Mouse (Mus musculus) cerebellum, postnatal 14 days (tissue): ENCODE measurements around the gene Sbf2.

ENCODE experiments used
- DNase-seq, 2 experiments: peaks; one replicate each; pipeline ENCODE4 v3.0.0; 2021; ENCODE audit warnings: mixed read lengths in 2 of 2

Sbf2 gene

DNA sequence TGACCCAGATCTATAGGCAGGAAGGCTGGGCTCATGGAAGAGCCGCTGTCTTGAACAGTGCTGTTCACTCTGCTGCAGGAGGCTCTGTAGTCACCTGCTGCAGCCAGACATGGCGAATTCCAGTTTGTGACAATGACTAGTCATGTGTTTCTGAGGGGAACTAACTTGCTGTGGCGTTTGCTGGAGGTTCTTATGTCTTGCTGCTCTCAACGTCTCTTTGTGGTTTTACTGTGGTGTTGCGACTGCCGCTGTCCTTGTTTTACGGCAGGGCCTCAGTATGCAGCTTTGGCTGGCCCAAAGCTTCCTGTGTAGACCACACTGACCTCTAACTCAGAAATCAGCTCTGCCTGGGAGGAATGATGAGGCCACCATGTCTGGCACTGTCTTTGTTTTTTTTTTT is 344.3 kb downstream of the Sbf2 start:
- DNase-seq = no peak

DNA sequence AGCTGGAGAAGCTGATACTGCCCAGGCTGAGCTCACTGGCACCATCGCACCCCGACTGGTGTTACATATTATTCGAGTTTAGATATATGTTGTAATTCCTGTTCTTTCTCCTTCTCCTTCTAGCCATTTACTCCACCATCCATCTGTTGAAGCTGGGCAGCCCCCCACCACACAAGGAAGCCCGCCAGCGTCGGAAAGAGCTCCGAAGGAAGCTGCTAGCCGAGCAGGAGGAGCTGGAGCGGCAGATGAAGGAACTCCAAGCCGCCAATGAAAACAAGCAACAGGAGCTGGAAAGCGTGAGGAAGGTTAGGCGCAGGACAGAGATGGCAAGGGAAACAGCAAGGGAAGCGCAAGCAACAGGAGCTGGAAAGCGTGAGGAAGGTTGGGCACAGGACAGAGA is 344.9 kb downstream of the Sbf2 start:
- DNase-seq = no peak

DNA sequence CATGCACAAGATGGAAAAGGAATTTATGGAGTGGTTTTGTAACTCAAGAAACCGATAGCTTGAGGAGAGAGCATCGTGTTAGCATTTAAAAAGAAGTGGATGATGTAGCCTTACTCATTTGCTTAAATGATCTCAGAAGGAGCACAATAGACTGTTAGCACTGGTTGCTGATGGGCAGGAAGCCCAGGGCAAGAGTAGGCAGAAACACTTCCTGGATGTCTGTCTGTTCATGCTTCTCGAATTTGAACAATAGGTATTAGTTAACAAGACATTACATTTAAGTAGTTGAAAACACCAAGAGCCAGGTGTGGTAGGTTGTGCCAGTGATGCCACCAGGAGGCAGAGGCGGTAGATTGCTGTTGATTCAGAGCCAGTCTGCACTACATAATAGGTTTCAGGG is 346.2 kb downstream of the Sbf2 start:
- no peak for DNase-seq

DNA sequence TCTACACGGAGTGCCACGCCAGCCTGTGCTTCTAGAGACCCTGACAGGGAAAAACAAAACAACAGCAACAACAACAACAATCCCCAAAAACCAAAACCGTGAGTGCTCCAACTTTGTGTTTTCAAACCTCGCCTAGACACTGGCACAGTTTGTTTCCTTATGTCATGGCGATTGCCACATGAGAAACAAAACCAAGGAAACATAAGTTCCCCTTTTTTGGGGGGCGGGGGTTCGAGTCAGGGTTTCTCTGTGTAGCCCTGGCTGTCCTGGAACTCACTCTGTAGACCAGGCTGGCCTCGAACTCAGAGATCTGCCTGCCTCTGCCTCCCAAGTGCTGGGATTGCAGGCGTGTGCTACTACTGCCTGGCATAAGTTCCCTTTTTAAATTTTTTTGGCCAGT is 346.7 kb downstream of the Sbf2 start:
- no peak for DNase-seq

DNA sequence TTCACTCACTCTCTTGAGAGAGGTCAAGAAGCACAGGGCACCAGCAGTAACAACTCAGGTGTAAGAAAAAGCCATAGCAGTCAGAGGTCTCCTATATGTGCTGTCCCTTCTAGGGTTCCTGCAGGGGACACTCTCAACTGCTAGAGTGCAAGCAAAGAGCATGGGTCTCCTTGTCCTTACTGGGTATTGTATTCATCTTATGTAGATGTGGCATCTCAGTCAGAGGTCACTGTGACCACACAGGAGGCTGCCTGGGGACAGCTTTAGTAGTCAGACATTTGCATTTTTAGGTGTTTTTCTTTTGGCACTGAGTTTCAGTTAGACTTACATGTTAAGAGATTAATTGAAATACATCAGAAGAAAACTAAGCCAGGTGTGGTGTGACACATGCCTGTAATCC is 347.7 kb downstream of the Sbf2 start:
- DNase-seq = no peak

DNA sequence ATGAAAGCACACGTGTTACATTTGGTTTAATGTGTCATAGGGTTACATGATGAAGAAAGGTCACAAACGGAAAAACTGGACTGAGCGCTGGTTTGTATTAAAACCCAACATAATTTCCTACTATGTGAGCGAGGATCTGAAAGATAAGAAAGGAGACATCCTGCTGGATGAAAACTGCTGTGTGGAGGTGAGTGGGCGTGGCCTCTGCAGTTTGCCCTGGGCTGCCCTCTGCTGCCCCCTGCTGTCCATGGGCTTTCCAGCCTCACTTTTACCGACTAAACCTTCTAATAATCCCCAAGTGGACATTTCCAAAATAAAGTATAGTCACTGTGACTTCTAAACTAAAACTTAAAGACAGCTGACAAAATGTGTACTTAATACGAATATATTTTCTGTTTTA is 348.9 kb downstream of the Sbf2 start:
- peak; percentile 83 to 89 for DNase-seq

DNA sequence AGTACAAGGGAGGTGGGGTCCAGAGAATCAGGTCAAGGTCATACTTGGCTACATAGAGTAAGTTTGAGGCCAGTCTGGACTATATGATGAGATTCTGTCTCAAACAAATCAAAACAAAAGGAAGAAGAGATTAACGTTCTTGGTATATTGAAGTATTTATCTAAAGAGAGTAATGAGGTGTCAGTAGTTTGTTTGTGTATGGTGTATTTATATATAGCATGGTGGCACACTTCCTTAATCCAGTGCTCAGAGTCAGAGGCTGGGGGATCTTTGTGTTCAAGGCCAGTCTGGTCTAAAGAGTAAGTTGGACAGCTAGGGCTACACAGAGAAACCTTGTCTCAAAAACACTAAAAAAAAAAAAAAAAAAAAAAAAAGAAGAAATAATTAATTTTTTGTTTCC is 351.2 kb downstream of the Sbf2 start:
- DNase-seq = no peak

DNA sequence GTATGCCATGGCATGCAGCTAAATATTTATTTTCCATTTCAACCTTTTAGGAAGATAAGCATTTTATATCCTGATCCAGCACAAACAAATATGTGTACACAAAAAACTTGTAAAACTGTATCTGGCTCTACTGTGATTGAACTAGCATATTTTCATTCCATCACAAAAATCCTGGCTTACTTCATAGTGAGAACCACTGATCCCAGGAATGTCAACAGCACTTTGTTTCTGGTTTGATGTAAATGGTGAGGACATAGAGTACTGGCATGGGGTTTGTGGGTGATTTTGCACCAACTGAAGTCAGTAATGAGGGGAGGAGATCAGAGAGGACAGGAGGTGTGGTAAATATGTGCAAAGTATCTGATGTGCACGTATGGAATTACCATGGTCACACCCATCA is 352.1 kb downstream of the Sbf2 start:
- DNase-seq = no peak

DNA sequence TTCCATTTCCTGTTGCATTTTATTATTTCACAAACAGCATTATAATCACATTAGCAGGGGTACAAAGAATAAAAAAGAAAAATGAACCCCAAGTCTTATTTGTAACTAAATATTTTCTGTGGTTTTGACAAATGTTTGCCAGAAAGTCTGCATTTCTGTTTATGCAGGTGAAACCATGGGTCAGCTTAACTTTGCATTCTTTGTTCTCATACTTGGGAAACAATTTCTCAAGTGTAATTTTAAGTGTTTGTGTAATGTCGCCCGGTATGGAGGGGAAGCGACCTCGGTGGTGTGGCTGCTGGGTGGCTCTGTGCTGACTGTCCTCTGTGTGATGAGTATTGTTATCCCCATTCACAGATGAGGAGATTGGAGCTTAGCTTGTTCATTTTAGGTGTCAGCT is 352.9 kb downstream of the Sbf2 start:
- no peak for DNase-seq

DNA sequence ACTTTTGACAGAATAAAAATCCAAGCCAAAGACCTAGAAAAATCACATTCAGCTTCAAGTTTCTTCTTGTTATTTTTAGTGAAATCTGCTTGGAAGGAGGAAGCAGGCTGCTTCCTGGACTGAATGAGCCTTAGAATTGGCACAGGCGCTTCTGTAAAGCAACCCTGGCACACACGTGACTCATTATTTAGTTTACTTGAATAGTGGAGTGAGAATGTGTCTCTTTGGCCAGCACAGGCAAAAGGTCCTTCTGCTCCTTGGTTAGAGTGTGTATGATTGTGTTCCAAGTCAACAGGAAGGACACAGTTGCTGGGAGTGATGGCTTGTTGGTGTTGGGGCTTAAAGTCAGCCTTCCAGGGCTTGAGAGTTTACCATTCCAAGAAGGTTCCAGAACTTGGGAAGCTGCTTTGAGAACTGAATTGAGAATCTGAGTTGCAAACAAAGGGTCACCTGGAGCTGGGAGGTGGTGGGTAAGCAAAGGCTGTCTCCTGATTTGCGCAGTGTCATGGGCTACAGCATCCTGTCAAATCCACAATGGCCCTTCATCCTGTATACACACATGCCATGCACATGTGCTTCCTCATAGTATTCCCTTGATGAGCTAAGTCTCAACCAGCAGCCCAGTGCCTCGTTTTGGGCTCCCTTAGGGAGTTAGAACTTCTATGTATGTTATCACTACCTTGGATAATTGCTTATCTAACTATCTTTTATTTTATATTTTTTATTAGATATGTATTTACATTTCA is 354.6 kb downstream of the Sbf2 start:
- DNase-seq = no peak

DNA sequence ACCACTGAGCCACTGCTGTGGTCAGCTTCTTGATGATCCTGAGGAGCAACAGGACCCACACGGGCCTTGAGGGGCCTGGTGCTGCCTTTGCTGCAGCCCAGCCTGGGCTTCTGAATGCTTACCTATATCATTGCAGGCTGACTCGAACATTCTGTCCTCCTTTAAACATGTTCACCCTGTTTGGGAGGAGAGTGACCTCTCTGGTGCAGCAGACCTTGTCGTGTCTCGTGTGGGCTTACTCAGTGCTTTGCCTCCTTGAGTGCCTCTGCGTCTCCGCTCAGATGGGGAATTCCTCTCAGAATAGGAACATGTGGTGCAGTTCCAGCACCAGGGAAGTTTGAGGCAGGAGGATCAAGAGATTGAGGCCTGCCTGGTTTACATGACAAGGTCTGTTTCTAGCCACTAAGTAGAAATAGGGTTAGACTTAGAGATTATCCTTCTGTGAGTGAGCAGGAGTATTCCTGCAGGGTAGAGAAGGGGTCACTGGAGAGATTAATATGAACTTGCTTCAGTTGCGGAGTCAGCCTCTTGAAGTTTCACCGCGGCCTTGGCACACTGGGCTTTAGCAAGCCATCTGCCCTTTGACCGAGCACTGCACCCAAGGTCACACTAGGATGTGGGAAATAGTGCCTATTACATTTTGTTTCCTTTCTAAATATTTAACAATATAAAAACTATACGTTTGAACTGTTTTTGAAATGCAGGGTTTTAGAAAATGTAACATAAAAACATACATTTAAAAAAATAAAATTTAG is 356.3 kb downstream of the Sbf2 start:
- DNase-seq = no peak
